Mouse (Mus musculus) liver, embryonic 11.5 days (tissue): ENCODE measurements at regions not wholly inside any gene's neighbourhood (a gene's known extent, or its start where the extent isn't known, plus 50 kb on each side); places are given as distances from the start of the nearest gene placed in this dataset.
"Not testable (repeated sequence)": the region's sequence is repeated elsewhere in the genome, so short reads cannot be mapped to it uniquely, and the experiment has no call there.

ENCODE experiments used
- ATAC-seq: fragments of 200-750 bp; cut with Nextera tagmentation; replicated peaks from 2 replicates; pipeline ENCODE4 v1.8.0; 2017; ENCODE audit warnings: moderate number of reproducible peaks, mild to moderate bottlenecking, moderate TSS enrichment, moderate library complexity; ENCODE audit not compliant: low FRiP score
- DNase-seq: peaks from one replicate; pipeline ENCODE4 v3.0.0-alpha.2; 2017; ENCODE audit warnings: low spot score
- H3K27ac ChIP-seq: fragments of 300-500 bp; sonication (generic); 2 replicates; pipeline ENCODE4 v1.5.1; 2014; ENCODE audit warnings: mild to moderate bottlenecking, low read depth, low read length, control low read depth
- H3K27me3 ChIP-seq: fragments of 300-500 bp; sonication (generic); replicated peaks from 2 replicates; pipeline ENCODE4 v1.6.1; 2014; ENCODE audit warnings: low read length, mixed read lengths; ENCODE audit not compliant: control insufficient read depth, insufficient read depth
- H3K36me3 ChIP-seq: fragments of 300-500 bp; sonication (generic); 2 replicates; pipeline ENCODE4 v1.6.1; 2014; ENCODE audit warnings: mild to moderate bottlenecking, low read length, moderate library complexity, mixed read lengths; ENCODE audit not compliant: control insufficient read depth, insufficient read depth
- H3K4me1 ChIP-seq: fragments of 300-500 bp; sonication (generic); replicated peaks from 2 replicates; pipeline ENCODE4 v1.6.1; 2014; ENCODE audit warnings: low read length, mixed read lengths; ENCODE audit not compliant: control insufficient read depth, insufficient read depth
- H3K4me2 ChIP-seq: fragments of 300-500 bp; sonication (generic); 2 replicates; pipeline ENCODE4 v1.6.1; 2014; ENCODE audit warnings: mild to moderate bottlenecking, control low read depth, moderate library complexity
- H3K4me3 ChIP-seq: fragments of 300-500 bp; sonication (generic); 2 replicates; pipeline ENCODE4 v1.5.1; 2014; ENCODE audit warnings: low read depth, low read length, control low read depth
- H3K9ac ChIP-seq: fragments of 300-500 bp; sonication (generic); 2 replicates; pipeline ENCODE4 v1.6.1; 2014; ENCODE audit warnings: low read depth, low read length, control low read depth
- H3K9me3 ChIP-seq: fragments of 300-500 bp; sonication (generic); 2 replicates; pipeline ENCODE4 v1.6.1; 2016; ENCODE audit warnings: low read length, inconsistent platforms, mixed read lengths; ENCODE audit not compliant: control insufficient read depth
- WGBS: fragments of 180-500 bp; shearing (Covaris S2); extraction: QIAGEN DNeasy Blood & Tissue Kit; methylation state at CpG from one replicate; pipeline ENCODE4 v1.1.7; 2014; 5-methylcytosine and 5-hydroxymethylcytosine counted together

- Histone ChIP-seq H3K4me1 (no peaks in the 10 kb centered on the region), H3K27ac (no peak overlapping the region), H3K9me3 (no peaks in the 10 kb centered on the region), H3K4me3 (no peak overlapping the region), H3K36me3 (no peaks in the 10 kb centered on the region), H3K9ac (no peak overlapping the region), H3K27me3 (no peaks in the 10 kb centered on the region), H3K4me2 (no peak overlapping the region)
- DNase-seq (no peak), ATAC-seq (no peak)
- 70% methylated on average over 7 of the region's 7 CpGs for WGBS
These were observed 102.8 kb upstream of the Pfn2 start for GRCm38 (mm10) chr3:57950431-57951331.

GRCm38 (mm10) chr3:57951438-57951837, 103.6 kb upstream of the Pfn2 start:
- H3K4me1 ChIP-seq: no peaks in the 10 kb centered on the region
- no peak overlapping the region for H3K4me3 ChIP-seq
- no peak overlapping the region for H3K9ac ChIP-seq
- no peaks in the 10 kb centered on the region for H3K9me3 ChIP-seq
- ATAC-seq (no peak), DNase-seq (no peak)
- WGBS: 68% methylated on average over 5 of the region's 5 CpGs
- H3K27ac ChIP-seq: no peak overlapping the region
- H3K27me3 ChIP-seq: no peaks in the 10 kb centered on the region
- H3K36me3 ChIP-seq: no peaks in the 10 kb centered on the region
- H3K4me2 ChIP-seq: no peak overlapping the region

DNA sequence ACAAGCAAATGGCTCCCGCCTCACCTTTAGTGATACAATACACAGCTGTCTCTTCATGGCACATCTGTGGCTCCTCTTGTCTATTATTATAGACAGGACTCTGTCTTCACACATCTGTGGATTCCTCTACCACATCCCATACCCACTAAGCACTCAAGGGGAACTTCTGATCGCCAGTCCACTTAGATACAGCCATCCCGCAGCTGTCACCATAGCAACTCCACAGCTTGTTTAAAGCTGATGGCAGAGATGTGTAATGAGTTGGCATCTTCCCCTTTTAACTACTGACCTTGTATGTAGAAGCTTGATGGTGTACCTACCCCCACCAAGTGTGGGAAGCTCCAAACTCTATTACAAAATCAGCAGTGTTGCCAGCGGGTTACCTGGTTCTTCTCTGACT, 109.5 kb upstream of the Pfn2 start:
- 73% methylated on average over 4 of the region's 4 CpGs for WGBS
- Histone ChIP-seq H3K27me3 (no peaks in the 10 kb centered on the region), H3K27ac (no peak overlapping the region), H3K4me3 (no peak overlapping the region), H3K36me3 (no peaks in the 10 kb centered on the region), H3K4me2 (no peak overlapping the region), H3K4me1 (no peaks in the 10 kb centered on the region), H3K9me3 (no peaks in the 10 kb centered on the region), H3K9ac (no peak overlapping the region)
- ATAC-seq (no peak), DNase-seq (no peak)

GRCm38 (mm10) chr3:57963965-57964364, 116.1 kb upstream of the Pfn2 start:
- no peak for ATAC-seq

DNA sequence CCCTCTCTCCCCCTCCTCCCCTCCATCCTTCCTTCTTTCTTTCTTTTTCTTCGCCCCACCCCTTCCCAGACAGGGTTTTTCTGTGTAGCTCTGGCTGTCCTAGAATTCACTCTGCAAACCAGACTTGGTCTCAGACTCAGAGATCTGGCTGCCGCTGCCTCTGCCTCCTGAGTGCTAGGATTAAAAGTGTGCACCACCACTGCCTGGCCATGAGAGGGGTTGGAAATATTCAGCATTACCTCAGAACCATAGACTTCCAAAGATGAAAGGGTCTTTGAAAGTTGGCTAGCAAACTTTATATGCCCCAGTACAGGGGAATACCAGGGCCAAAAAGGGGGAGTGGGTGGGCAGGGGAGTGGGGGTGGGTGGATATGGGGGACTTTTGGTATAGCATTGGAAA, 122.7 kb upstream of the Pfn2 start:
- H3K4me2 ChIP-seq, DNase-seq, H3K27me3 ChIP-seq, H3K4me3 ChIP-seq, ATAC-seq, H3K9me3 ChIP-seq, H3K4me1 ChIP-seq, H3K27ac ChIP-seq, H3K36me3 ChIP-seq, H3K9ac ChIP-seq: not testable (repeated sequence)
- WGBS: 72% methylated on average over 2 of the region's 2 CpGs

More at GRCm38 (mm10) chr3:57963965-57964364, 116.1 kb upstream of the Pfn2 start:
- 86% methylated on average over 7 of the region's 7 CpGs for WGBS
- H3K4me3 ChIP-seq: no peak overlapping the region
- DNase-seq: no peak
- no peak overlapping the region for H3K4me2 ChIP-seq
- no peaks in the 10 kb centered on the region for H3K9me3 ChIP-seq
- no peaks in the 10 kb centered on the region for H3K27me3 ChIP-seq
- H3K36me3 ChIP-seq: no peaks in the 10 kb centered on the region
- no peak overlapping the region for H3K27ac ChIP-seq
- no peaks in the 10 kb centered on the region for H3K4me1 ChIP-seq
- no peak overlapping the region for H3K9ac ChIP-seq

DNA sequence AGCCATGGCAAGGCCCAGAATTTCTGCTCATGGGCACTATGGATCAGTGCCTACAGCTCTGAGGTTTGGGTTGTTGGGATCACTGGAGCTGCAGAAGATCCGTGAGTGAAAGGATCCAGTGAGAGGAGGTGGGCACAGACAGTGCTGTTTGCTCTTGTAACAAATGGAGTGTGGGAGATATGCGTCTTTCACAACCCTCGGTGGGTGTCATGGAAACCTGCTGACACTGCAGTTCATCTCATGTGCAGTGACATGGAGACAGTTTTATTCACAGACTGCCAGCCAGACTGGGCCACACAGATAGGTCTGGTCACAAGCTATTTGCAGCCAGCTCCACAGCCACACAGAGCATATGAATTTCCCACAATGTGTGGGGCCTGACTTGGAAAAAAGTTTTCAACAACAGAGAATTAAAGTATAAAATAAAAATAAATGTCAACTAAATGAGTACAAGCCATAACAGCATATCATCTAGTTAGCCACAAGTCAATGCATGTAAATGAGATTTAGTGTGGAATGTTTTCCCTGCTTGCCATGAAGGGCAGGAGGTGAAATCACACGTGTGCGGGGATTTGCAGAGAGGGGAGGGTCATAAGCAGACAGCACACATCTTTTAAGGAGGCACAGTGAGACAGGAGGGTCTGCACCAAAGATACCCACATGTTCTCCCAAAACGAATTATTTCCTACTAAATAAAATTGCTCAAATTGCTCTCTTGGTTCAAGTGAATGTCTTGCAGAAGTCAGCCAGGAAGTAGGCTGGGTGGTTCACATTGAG, 124.8 kb upstream of the Pfn2 start:
- 54% methylated on average over 6 of the region's 6 CpGs for WGBS
- H3K4me3 ChIP-seq: no peak overlapping the region
- H3K4me2 ChIP-seq: no peak overlapping the region
- no peak overlapping the region for H3K9ac ChIP-seq
- no peak overlapping the region for H3K27ac ChIP-seq
- H3K27me3 ChIP-seq: no peaks in the 10 kb centered on the region
- no peak for ATAC-seq
- no peak for DNase-seq
- no peaks in the 10 kb centered on the region for H3K9me3 ChIP-seq
- H3K4me1 ChIP-seq: no peaks in the 10 kb centered on the region
- no peaks in the 10 kb centered on the region for H3K36me3 ChIP-seq

DNA sequence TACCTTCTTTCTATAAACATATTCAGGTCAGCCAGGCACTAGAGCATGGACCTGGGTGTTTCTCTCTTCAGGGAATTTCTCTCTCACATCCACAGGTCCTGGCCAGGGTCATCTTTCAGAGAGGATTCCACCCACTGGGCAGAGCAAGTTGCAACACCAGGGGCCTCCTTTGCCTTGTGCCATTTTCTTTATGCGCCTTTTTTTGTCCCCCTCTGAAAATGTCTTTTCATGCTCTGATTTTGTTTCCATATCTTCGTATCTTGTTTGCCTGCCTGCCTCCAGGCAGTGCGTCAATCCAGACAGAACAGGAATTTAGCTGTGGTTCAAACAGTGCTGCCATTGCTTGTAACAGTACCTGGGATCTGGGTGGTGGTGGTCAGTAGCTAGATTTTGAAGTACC, 125.7 kb upstream of the Pfn2 start:
- H3K4me1 ChIP-seq: no peaks in the 10 kb centered on the region
- DNase-seq: no peak

GRCm38 (mm10) chr3:57975379-57975778, 127.5 kb upstream of the Pfn2 start:
- no peaks in the 10 kb centered on the region for H3K36me3 ChIP-seq
- no peak for ATAC-seq
- no peak overlapping the region for H3K9ac ChIP-seq
- H3K27me3 ChIP-seq: no peaks in the 10 kb centered on the region
- H3K4me2 ChIP-seq: no peak overlapping the region
- DNase-seq: no peak
- H3K4me3 ChIP-seq: no peak overlapping the region
- no peak overlapping the region for H3K27ac ChIP-seq
- 67% methylated on average over 5 of the region's 5 CpGs for WGBS
- no peaks in the 10 kb centered on the region for H3K9me3 ChIP-seq
- no peaks in the 10 kb centered on the region for H3K4me1 ChIP-seq

More for the DNA sequence above, 125.7 kb upstream of the Pfn2 start:
- Histone ChIP-seq H3K36me3 (no peaks in the 10 kb centered on the region), H3K9me3 (no peaks in the 10 kb centered on the region), H3K9ac (no peak overlapping the region), H3K27me3 (no peaks in the 10 kb centered on the region), H3K27ac (no peak overlapping the region), H3K4me2 (no peak overlapping the region), H3K4me3 (no peak overlapping the region)
- no peak for ATAC-seq
- WGBS: 74% methylated on average over 3 of the region's 3 CpGs
